ENCODE assay signal across 9 mouse cellular contexts in the genomic region with DNA sequence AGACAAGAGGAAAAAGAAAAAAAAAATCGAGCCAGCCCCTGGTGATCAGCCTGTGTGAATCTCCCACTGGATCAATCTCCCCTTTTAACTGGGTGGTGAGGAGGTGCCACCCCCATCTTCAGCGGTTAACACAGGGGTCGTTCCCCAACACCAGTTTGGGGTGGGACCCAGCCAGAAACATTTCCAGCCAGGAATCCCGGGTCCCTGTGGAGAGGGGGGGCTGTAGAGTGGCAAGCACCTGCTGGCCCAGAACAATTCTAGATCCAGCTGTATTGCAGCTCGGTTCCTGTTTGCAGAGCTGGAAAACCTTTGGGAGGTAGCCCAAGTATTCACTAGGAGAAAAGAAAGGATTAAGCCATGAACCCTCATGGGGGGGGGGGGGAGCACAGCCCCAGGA. TPM values are rescaled to one million over a fixed set of nuclear protein-coding genes. Genes with fewer than 3 reads are reported as not detected.
DNase-seq lines count a peak whose midpoint lies in the region; ATAC-seq and TF ChIP-seq lines count a peak whose summit lies in the region.
"Had no signal": no experiment of that assay in that cellular context is flagged by ENCODE, and none has a peak within 500 bp of the region (broad histone marks: within the 10 kb centered on the region; RNA-seq: fewer than 3 reads in every experiment).

No protein-coding gene starts in this region.

- H3K27ac ChIP-seq in kidney, embryonic 14.5 days (ENCODE audit: low read depth, low read length), result no peak overlapping the region
- H3K27ac ChIP-seq in embryonic fibroblast, embryonic 13.5 days (ENCODE audit: insufficient read depth, low read length), result no peak overlapping the region
- peak overlapping the region; percentile 92 for H3K27ac ChIP-seq in hindbrain, embryonic 14.5 days
- H3K27ac ChIP-seq in midbrain, embryonic 15.5 days, result peak overlapping the region; percentile 91
- H3K27ac ChIP-seq: liver, embryonic 13.5 days had no signal

- peak overlapping the region; percentile 94; the same call in 1 of the 2 replicates for H3K9ac ChIP-seq in kidney, embryonic 14.5 days (ENCODE audit: low read depth, low read length)
- H3K9ac ChIP-seq in hindbrain, embryonic 14.5 days, result peak overlapping the region; percentile 87
- peak overlapping the region; percentile 79 for H3K9ac ChIP-seq in midbrain, embryonic 15.5 days
- H3K9ac ChIP-seq: liver, embryonic 13.5 days had no signal

- H3K36me3 ChIP-seq in kidney, embryonic 14.5 days (ENCODE audit: control insufficient read depth, insufficient read depth, low read length), result no peaks in the 10 kb centered on the region
- H3K36me3 ChIP-seq in hindbrain, embryonic 14.5 days (replicated peaks; ENCODE audit: control insufficient read depth, insufficient read depth), result no peaks in the 10 kb centered on the region
- H3K36me3 ChIP-seq in midbrain, embryonic 15.5 days (replicated peaks), result no peaks in the 10 kb centered on the region
- H3K36me3 ChIP-seq: liver, embryonic 13.5 days had no signal

- no peaks in the 10 kb centered on the region for H3K27me3 ChIP-seq in kidney, embryonic 14.5 days (ENCODE audit: control insufficient read depth, insufficient read depth, low read length)
- H3K27me3 ChIP-seq in hindbrain, embryonic 14.5 days (ENCODE audit: control insufficient read depth, insufficient read depth, low read length), result no peaks in the 10 kb centered on the region
- H3K27me3 ChIP-seq in midbrain, embryonic 15.5 days (replicated peaks), result no peaks in the 10 kb centered on the region

- no peak for TF ChIP-seq POLR2A in embryonic fibroblast, embryonic 13.5 days (IDR thresholded peaks at IDR 0.05; ENCODE audit: low read depth, low read length)

- WGBS in kidney, embryonic 14.5 days, result 32% methylated on average over 5 of the region's 5 CpGs
- WGBS in hindbrain, embryonic 14.5 days, result 19% methylated on average over 5 of the region's 5 CpGs
- WGBS in midbrain, embryonic 15.5 days, result 11% methylated on average over 5 of the region's 5 CpGs

- no peaks in the 10 kb centered on the region for H3K9me3 ChIP-seq in kidney, embryonic 14.5 days (ENCODE audit: control insufficient read depth, low read length)
- H3K9me3 ChIP-seq in hindbrain, embryonic 14.5 days (ENCODE audit: control insufficient read depth, low read length), result no peaks in the 10 kb centered on the region
- no peaks in the 10 kb centered on the region for H3K9me3 ChIP-seq in midbrain, embryonic 15.5 days
- H3K9me3 ChIP-seq: liver, embryonic 13.5 days had no signal

- ATAC-seq in kidney, embryonic 14.5 days (ENCODE audit: low FRiP score, low TSS enrichment), result no peak
- no peak for ATAC-seq in hindbrain, embryonic 14.5 days (ENCODE audit: low FRiP score)
- ATAC-seq in midbrain, embryonic 15.5 days (replicated peaks), result no peak

- no peak for DNase-seq in kidney, postnatal 14 days
- no peak for DNase-seq in hindbrain, embryonic 14.5 days (ENCODE audit: low spot score)
- no peak for DNase-seq in frontal cortex, postnatal 14 days (ENCODE audit: low spot score in 2 of 2)
- no peak for DNase-seq in layer of hippocampus, adult 8-10 months (ENCODE audit: low spot score in 2 of 2)
- no peak for DNase-seq in T-cell, adult 2 months (ENCODE audit: low spot score)
- DNase-seq: liver, embryonic 13.5 days had no signal

- no peak for TF ChIP-seq CTCF in embryonic fibroblast, embryonic 13.5 days (IDR thresholded peaks at IDR 0.05; ENCODE audit: borderline replicate concordance, insufficient read depth, low read length)

- peak overlapping the region; percentile 78 for H3K4me3 ChIP-seq in kidney, embryonic 14.5 days (ENCODE audit: low read length)
- peak overlapping the region; percentile 98 for H3K4me3 ChIP-seq in embryonic fibroblast, embryonic 13.5 days (ENCODE audit: insufficient read depth, low read length)
- H3K4me3 ChIP-seq in hindbrain, embryonic 14.5 days (replicated peaks; ENCODE audit: low read length), result peak overlapping the region; percentile 78
- peak overlapping the region; percentile 52 for H3K4me3 ChIP-seq in midbrain, embryonic 15.5 days

- H3K4me2 ChIP-seq in kidney, embryonic 14.5 days (replicated peaks; ENCODE audit: low read depth, low read length), result peak overlapping the region; percentile 73
- H3K4me2 ChIP-seq in hindbrain, embryonic 14.5 days (replicated peaks), result peak overlapping the region; percentile 86
- H3K4me2 ChIP-seq in midbrain, embryonic 15.5 days, result peak overlapping the region; percentile 91

- peaks cover 63% of the 10 kb centered on the region for H3K4me1 ChIP-seq in kidney, embryonic 14.5 days (ENCODE audit: control insufficient read depth, insufficient read depth, low read length)
- peaks cover 16% of the 10 kb centered on the region; the same call in 1 of the 2 replicates for H3K4me1 ChIP-seq in embryonic fibroblast, embryonic 13.5 days (ENCODE audit: control insufficient read depth, insufficient read depth, low read length)
- peaks cover 72% of the 10 kb centered on the region for H3K4me1 ChIP-seq in hindbrain, embryonic 14.5 days (replicated peaks; ENCODE audit: control insufficient read depth, insufficient read depth, low read length)
- H3K4me1 ChIP-seq in midbrain, embryonic 15.5 days, result peaks cover 67% of the 10 kb centered on the region

RNA-seq across cellular contexts. Expression of gene Ncor2, which starts 2.7 kb away (rescaled TPM):
- 34.6 and 35.0 TPM in 2 replicates for polyA plus RNA-seq in kidney, embryonic 14.5 days (2014; fragmentation: Nextera tagmentation; extraction: Ambion mirVana)
- 110 and 130 TPM in 2 replicates for polyA plus RNA-seq in embryonic fibroblast, embryonic 13.5 days (2011; ENCODE audit: insufficient read length, low read depth, missing spikeins)
- polyA plus RNA-seq in hindbrain, embryonic 14.5 days (2014; fragmentation: Nextera tagmentation; extraction: Ambion mirVana), result 26.0 and 27.4 TPM in 2 replicates
- polyA plus RNA-seq in midbrain, embryonic 15.5 days (2015; fragmentation: Nextera tagmentation; extraction: Ambion mirVana), result 25.6 and 27.6 TPM in 2 replicates
- total RNA-seq in layer of hippocampus, adult 8-10 months (2022), result 100 to 1,000 TPM; 246 to 324 (median 271) TPM

Comparison
In these comparisons a context has a peak if more than half of its experiments do, and no peak if none do; other contexts are left out.
1. H3K27ac ChIP-seq: peak in hindbrain, embryonic 14.5 days (single experiment) and midbrain, embryonic 15.5 days (single experiment); none in kidney, embryonic 14.5 days (single experiment) and embryonic fibroblast, embryonic 13.5 days (single experiment).
2. Peak in every context shown above with its lines, with median percentiles within 50 percentile points of each other: H3K4me2 ChIP-seq, H3K4me3 ChIP-seq and H3K9ac ChIP-seq.